Comparison of ENCODE assay signal across 27 mouse cellular contexts in genomic region chr2:72090061-72090460, GRCm38 (mm10).
"Had no signal": no experiment of that assay in that cellular context is flagged by ENCODE, and none has a peak within 500 bp of the region (broad histone marks: within the 10 kb centered on the region; RNA-seq: fewer than 3 reads in every experiment).

No protein-coding gene starts in this region.

- ATAC-seq: hindbrain, embryonic 16.5 days; inflammation-experienced regulatory T-cells, adult 6 months; intestine, embryonic 15.5 days; intestine, postnatal 0 days; liver, postnatal 0 days had no signal

- H3K27ac ChIP-seq: gastrocnemius, adult 2 months; heart, embryonic 10.5 days; hindbrain, embryonic 10.5 days; hindbrain, embryonic 12.5 days; hindbrain, embryonic 14.5 days; intestine, embryonic 15.5 days; left cerebral cortex, adult 2 months; limb, embryonic 10.5 days; limb, embryonic 12.5 days; liver, embryonic 13.5 days; liver, embryonic 15.5 days had no signal

- DNase-seq: gastrocnemius, adult 2 months; gastrocnemius, postnatal 10 days; gastrocnemius, postnatal 36 days; heart, adult 18-20 months; heart, postnatal 10 days; heart, postnatal 4 days; kidney, adult 18-20 months; kidney, adult 8-10 months; kidney, postnatal 10 days; kidney, postnatal 25 days; kidney, postnatal 4 days; liver; liver, embryonic 13.5 days; liver, postnatal 0 days had no signal

- H3K4me3 ChIP-seq: gastrocnemius, adult 2 months; heart, embryonic 10.5 days; heart, embryonic 12.5 days; hindbrain, embryonic 10.5 days; hindbrain, embryonic 12.5 days; intestine, embryonic 15.5 days; left cerebral cortex, adult 2 months; limb, embryonic 10.5 days; limb, embryonic 12.5 days; liver, embryonic 13.5 days; liver, embryonic 15.5 days had no signal
